Mouse (Mus musculus) spleen, postnatal 10 days (tissue): ENCODE data around the gene Olfr1535.

Experiments
- DNase-seq, 2 experiments: peaks; one replicate each; pipeline ENCODE4 v3.0.0; 2021 to 2022; ENCODE audit warnings: low spot score in 2 of 2

Gene Olfr1535

GRCm38 (mm10) chr13:21559793-21560192 lies at the start of gene Olfr1535:
Olfr1535 (minus strand) TSS chr13:21559893.
- DNase-seq: no peak

DNA sequence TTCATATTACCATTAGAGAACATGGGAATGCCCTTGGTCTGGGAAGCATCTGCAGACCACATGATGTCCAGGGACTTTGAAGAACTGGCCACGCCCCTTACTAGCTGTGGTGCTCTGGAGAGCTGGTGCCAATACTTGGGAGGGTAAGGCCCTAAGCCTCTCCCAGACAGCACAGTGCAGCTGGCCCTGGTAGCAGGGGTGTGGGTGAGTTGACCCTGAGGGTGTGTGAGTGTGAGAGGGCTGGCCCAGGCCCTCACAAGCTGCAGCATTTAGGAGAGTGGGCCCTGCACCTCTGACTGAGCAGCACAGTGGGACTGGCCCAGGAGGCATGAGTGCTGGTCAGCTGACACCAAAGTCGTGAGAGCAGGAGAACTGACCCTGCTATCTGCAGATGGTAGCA lies 31.9 kb upstream of the Olfr1535 start:
- DNase-seq: no peak

- no peak for DNase-seq
These were observed 22.0 kb upstream of the Olfr1535 start, which contains the start of gene Olfr1364 for GRCm38 (mm10) chr13:21581659-21582058. Olfr1364 (minus strand) TSS chr13:21581759.

DNA sequence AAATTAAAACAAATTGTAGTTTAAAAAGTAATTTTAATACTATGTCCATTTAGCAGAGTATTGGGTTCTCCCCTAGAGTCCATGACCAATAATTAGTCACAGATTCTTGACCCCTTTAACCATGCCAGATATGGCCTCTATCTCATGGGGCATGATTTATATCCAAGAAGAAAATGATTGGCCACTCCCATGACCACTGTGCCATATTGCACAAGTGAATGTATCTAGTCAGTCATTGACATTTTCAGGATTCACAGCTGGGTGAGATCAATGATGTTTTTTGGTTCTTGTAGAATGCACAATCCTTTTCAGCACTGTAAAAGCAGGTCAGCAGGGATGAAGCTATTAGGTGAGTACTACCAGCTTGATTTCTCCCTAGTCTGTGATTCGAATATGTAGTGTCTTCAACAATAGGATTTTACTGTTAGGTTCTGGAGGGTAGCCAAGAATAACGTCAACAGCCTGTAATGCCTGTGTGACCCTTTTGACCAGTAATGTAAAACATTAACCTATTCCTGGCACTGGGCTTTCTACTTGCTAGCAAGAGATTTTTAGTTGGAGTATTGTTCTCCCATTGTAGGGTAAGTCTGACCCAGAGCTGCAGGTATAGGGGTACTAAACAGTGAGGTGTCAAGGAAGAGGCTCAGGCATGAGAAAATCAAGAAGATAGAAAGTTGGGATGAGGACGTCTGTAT lies 9.1 kb downstream of the Olfr1535 start:
- DNase-seq: no peak

DNA sequence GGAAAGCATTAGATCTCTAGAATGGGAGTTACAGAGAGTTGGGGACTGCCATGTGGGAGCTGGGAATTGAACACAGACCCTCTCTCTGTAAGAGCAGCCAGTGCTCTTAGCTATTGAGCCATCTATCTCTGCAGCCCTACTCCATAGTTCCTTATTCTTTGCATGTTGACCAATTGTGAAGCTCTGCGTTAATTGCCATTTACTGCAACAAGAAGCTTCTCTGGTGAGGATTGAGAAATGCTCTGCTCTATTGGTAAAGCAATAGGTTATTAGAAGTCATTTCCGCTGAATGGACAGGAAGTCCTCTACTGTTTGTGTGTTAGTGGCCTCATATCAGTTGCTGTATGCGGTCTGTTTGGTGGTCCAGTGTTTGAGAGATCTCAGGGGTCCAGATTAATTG lies 10.2 kb downstream of the Olfr1535 start:
- no peak for DNase-seq

DNA sequence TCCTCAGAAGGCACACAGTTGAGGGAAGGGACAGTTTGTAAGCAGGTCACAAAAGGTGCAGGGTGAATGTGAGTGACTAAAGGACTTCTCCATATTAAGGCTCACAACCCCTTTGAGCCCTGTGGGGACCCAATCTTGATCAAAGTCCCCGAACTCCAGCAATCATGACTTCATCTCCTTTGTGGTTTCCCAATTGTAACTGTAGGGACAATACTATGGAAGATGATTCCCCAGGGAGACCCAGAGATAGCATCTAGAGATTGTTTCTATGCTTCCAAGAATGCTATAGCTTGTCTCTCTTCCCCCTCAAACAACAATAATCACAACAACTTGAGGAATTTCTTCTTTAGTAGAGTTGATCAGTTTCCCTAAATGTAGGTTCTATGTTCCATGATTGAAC lies 17.0 kb downstream of the Olfr1535 start, which contains the start of gene Olfr1366:
Gene Olfr1366, minus strand, starts transcription at position 101 of the 400 bp plus-strand sequence.
- no peak for DNase-seq

DNA sequence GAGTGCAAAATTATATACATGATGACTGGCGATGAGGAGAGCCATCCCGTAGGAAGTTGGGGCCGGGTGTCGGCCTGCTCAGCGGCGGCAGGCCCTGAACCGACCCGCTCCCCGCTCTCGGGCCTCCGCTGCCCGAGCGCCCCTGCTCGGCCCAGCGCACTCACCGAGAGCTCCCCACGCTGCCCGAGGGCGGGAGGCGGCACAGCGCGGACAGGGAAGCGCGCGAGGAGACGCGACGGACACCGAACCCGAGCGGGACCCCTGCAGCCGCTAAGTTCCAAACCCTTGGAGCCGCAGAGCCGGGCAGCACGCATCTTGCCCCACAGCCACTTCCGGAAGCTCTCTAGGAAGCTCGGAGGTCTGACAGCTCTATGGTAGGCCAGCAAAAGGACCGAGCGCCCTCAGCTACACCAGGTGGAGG lies 28.9 kb downstream of the Olfr1535 start, which contains the start of gene Zkscan8:
Gene Zkscan8, minus strand, starts transcription at position 340 of the 421 bp plus-strand sequence.
- peak; percentile 78 to 87 for DNase-seq

DNA sequence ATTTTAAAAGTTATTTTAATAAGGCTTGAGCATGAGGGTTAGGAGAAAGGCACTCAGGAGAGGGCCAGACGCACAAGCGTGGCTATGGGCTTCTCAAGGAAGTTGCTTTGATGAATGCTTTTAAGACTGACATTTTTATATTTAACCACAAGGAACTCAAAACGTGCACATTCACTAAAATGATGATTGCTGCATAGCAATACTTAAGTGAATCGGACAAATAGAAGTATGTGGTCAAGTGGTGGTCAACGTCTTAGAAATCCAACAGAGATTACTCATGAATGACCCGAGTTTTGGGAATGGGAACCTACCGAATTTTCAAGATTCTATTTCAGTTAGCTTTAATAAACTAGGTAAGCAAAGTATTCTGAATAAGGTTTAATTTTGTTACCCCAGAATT lies 29.6 kb downstream of the Olfr1535 start:
- DNase-seq: no peak

DNA sequence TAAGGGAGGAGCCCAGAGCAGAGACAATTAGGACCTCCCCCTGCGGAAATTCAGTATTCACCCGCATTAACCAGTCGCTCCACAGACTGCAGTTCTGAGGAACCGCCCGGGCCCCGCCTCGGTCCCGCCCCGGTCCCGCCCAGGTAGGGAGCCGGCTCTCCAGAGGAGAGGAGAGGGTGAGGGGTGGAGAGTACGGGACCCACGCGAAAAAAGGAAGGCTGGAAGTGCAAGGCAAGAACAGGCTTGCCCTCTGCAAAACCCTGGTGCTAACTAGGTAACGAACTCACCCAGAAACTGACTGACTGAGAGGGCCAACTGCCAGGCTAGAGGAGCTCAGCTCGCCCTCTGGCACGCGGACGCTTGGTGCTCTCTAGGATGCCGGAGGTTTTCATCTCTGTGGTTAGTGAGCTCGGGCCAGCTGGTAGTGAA lies 53.5 kb downstream of the Olfr1535 start:
- peak; percentile 68 to 76 for DNase-seq
